Mouse (Mus musculus): ENCODE measurements at regions not wholly inside any gene's neighbourhood (a gene's known extent, or its start where the extent isn't known, plus 50 kb on each side); places are given as distances from the start of the nearest gene placed in this dataset.

GRCm38 (mm10) chr14:45807767-45808166, 149.8 kb upstream of the Ddhd1 start:
- no peak for TF ChIP-seq POLR2A (IDR thresholded peaks at IDR 0.05; ENCODE audit: borderline replicate concordance, low read depth, low read length)
- TF ChIP-seq CTCF (IDR thresholded peaks at IDR 0.05; ENCODE audit: low read depth, low read length): no peak

All from bone marrow macrophage, adult 2 months (primary cell).